Mouse (Mus musculus) naive thymus-derived CD4-positive, alpha-beta T cell, adult 2 months (primary cell): ENCODE measurements around the gene Bcl2.
A peak's percentile ranks its signal among the peaks of the same experiment; 100 is the strongest.

ENCODE experiments used
- DNase-seq: peaks from one replicate; pipeline ENCODE4 v3.0.0-alpha.2; 2011; ENCODE audit warnings: low read depth

The Bcl2 gene

DNA sequence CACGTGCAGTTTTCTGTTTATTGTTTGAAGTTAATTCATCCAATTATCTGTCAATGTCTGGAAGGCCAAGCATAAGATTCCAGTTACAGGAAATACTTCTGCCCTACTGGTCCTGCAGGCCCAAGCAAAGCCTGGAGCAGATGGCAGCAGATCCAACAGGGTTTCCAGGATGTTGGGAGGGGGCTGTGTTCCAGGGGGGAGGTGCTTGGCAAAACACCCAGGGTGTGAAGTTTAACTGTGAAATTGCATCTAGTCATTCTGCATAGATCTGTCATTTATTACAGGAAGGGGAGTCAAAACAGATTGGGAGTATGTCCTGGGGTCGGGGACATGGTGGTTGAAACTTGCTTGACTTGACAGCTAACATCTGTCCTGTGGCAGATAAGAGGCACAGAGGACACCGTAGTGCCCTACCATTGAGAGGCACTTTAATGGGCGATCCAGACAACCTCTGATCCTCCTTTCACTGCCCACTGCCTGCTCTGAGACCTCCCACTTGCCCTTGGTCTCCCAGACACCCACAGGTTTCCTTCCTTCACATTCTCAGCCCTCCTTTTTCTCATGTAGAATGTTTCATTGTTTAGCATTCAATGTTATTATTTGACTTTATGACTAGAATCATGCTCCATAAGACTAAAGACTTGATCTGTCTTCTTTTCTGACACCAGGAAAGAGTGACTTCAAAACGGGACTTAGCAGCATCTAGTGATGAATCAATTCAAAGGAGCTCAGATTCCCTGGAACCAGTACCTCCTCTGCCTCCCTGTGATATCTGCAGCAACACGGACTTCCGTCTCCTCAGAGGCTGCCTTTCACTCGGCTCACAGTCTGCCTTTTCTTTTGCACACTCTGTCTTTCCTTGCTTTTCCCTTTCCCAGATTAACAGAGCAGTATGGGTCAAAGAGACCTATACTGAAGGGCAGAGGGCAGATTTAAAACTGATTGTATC lies 47.7 kb downstream of the Bcl2 start:
- no peak for DNase-seq

GRCm38 (mm10) chr1:106664978-106665377 lies 49.1 kb downstream of the Bcl2 start:
- DNase-seq, result no peak

DNA sequence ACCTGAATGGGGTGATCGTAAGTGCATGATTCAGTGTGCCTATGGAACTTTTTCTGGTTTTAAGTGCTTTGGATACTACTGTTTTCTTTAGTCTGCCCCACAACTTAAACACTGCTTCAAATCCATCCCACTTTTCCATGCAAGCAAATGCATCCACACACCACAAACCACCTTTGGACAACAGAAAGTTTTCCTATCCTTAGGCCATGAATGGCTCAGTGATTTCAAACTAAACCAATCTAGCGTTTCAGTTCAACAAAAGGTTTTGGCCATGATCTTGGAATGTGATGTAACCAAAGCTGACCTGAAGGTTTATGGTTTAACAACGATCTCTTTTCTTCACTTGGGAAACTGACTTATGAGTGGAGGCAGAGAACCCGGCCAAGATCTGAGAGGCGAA lies 51.6 kb downstream of the Bcl2 start:
- DNase-seq, result no peak

DNA sequence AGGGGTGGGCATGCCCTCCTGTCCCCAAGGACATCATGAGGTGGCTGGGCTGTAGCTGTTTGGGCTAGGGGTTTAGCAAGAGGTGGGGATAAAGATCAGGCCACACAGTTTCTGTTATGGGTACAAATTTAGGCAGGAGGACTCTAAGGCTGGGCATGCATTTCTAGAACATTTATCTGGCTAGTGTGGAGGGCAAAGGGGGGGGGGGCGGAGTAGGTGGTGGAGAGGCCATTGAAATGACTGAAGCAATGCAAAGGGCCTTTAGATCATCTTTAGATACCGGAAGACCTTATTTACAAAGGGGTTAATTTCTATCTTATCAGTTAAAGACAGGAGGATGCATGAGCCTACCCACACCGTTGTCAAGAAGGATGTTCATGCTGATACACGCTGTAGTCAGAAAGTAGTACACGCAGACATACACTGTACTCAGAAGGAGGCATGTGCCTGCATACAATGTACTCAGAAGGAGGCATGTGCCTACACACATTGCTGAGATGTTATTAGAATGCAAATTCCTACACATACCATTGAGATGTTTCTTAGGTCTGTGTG lies 55.7 kb downstream of the Bcl2 start:
- no peak for DNase-seq

GRCm38 (mm10) chr1:106656207-106656738 lies 57.8 kb downstream of the Bcl2 start:
- DNase-seq, result no peak

GRCm38 (mm10) chr1:106654254-106654653 lies 59.8 kb downstream of the Bcl2 start:
- DNase-seq, result no peak

DNA sequence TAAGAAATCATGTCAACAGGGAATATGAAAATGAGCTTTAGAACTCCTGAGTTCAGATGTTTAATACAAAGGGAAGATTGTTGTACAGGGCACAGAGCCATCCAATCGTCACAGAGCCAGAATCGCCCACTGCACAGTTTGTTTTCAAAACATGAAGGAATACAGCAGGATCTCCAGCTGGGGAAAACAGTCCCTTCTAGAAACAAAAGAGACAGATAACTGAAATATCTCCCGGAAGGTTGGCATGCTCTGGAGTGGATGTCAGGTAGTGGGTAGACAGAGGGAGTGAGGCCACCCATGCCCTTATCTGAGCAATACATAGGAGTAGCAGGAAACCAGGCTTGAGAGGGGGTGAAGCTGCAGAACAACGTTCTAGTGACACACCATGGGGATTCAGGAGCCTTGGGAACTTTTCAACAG lies 60.6 kb downstream of the Bcl2 start:
- no peak for DNase-seq

GRCm38 (mm10) chr1:106651211-106651610 lies 62.9 kb downstream of the Bcl2 start:
- DNase-seq, result no peak

- DNase-seq, result no peak
Measured at GRCm38 (mm10) chr1:106650427-106650826, 63.6 kb downstream of the Bcl2 start.

DNA sequence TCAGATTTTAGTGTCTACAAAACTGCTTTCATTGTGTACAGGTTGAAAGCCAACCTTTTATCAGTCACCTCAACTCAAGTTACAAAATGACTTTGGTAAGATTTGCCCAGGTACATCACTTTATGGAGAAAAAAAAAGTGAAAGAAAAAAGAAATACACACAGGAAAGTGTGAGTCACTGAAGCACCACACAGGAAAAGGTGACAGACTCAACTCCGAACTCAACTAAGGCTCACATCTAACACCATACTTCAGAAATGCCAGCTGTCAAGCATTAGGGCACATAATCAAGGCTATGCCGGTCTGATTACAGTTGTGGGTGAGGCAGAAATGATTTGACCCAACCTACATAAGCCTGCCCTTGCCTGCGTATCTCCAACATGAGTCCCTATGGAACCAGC lies 66.7 kb downstream of the Bcl2 start:
- peak; percentile 83 for DNase-seq

DNA sequence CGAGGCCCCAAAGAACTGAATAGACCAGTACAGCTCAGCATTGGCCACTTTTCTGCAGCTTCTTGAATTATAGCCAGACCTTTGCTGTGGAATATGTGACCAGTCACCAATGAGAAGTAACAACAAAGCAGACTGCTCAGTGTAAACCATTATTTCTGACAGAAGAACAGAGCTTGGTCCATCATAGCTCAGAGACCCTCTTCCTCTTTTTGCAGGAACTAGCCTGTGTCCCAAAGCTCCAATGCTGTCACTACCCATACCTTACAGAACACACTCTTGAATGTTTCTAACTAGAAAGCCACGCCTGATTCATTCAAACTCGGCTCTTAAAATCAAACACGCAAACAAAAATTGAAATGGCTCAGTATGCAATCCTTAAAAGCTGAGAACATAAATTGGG lies 69.5 kb downstream of the Bcl2 start:
- DNase-seq, result no peak

GRCm38 (mm10) chr1:106643527-106643926 lies 70.5 kb downstream of the Bcl2 start:
- no peak for DNase-seq

DNA sequence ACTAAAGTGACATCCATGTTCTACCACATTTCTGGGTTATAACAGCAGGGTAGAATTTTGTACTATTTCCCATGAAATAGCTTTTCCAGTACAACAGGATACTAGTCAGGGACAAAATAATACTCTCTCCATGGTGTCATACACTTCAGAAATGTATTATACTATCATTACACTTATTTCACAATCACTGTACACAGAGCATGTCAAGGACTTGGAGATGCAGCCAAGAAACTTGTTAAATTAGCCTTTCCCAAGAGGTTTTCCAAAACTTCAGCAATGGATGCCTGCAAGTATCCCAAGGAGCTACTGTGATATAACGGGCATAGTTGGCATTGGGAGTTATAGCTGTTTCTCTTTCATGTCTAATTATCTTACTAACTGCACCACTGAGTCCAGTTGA lies 73.5 kb downstream of the Bcl2 start:
- no peak for DNase-seq

GRCm38 (mm10) chr1:106637705-106638104 lies 76.4 kb downstream of the Bcl2 start:
- no peak for DNase-seq

- DNase-seq, result no peak
Measured at GRCm38 (mm10) chr1:106636714-106637113, 77.4 kb downstream of the Bcl2 start.

GRCm38 (mm10) chr1:106633207-106633606 lies 80.9 kb downstream of the Bcl2 start:
- DNase-seq, result no peak

GRCm38 (mm10) chr1:106631869-106632463 lies 82.1 kb downstream of the Bcl2 start:
- no peak for DNase-seq

GRCm38 (mm10) chr1:106630973-106631372 lies 83.1 kb downstream of the Bcl2 start:
- DNase-seq, result no peak

DNA sequence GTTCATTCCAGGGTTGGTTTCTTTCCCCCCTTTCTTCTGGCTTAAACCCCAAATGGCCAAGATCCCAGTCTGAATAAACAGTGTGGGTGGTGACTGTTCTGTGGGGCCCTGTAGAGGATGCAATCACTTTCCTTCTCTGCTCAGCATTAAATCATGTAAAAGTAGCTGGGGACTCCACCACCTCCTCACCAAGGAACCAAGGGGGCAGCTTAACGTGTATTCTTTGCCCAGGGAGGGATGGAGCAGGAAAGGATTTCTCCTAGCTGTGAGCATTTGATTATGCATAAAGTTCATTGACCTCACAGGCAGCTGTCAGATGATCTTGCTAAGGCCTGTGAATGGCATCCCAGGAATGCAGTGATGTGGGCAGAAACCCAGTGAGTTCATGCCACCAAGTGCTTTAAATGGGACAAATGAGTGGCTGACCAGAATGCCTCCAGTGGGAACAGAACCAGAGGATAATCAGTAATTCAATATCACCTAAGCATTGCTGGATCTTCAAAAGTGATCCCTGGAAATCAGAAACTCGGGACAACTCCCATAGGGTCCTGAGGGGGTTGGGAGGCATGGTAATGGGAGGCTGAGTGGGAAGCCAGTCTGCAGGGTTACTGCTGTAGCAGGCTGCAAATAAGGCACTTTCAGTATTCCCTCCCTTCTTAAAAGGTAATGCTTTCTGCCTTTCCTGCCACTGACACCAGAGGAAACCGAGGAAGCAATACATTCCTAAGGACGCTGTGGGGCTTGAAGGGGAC lies 84.0 kb downstream of the Bcl2 start:
- DNase-seq, result no peak

DNA sequence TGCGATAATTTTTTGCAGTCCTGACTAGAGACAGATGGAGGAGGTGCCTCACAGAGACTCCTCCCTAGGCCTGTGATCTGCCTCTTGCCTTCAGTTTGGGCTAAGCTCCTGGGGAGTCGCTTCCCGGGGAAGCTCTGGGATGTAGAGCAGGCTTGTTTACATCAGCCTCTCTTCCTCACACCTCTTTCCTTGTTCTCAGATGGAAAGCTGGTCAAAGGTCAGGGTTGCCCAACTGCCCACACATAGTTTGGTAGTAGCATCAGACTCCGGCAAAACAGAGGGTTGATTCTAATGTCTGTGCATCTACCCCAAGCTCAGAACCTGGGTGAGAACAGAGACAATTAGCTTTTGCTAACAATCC lies 84.6 kb downstream of the Bcl2 start:
- no peak for DNase-seq

- no peak for DNase-seq
Measured at GRCm38 (mm10) chr1:106628718-106629469, 85.2 kb downstream of the Bcl2 start.

DNA sequence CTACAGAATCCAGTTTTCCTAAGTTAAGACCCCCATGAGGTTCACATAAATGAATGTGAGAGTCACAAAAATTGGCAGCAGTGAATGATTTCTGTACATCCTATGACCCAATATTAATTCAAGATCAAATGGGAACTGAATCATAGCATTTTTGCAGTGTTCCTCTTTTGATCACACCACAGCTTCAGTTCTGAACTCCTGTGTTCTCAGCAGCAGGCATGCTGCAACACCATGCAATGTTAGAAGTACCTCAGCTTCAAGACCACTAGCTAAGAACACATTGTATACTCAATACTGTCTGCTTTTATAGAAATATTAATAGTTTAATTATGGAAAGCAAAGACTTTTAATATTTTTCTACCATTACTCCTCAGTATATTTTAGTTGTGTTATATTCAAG lies 85.8 kb downstream of the Bcl2 start:
- DNase-seq, result no peak
